Mouse (Mus musculus) embryonic facial prominence, embryonic 12.5 days (tissue): ENCODE results near the gene Pdp2. TPM values are rescaled to one million over a fixed set of nuclear protein-coding genes. Genes with fewer than 3 reads are reported as not detected.

Experiments used
- ATAC-seq: fragments of 200-750 bp; cut with Nextera tagmentation; 2 replicates; pipeline ENCODE4 v1.8.0; 2017; ENCODE audit not compliant: insufficient number of reproducible peaks, insufficient read depth, low FRiP score, low TSS enrichment
- H3K27ac ChIP-seq: fragments of 300-500 bp; sonication (generic); 2 replicates; pipeline ENCODE4 v1.5.1; 2016; ENCODE audit warnings: mild to moderate bottlenecking
- H3K27me3 ChIP-seq: fragments of 300-500 bp; sonication (generic); 2 replicates; pipeline ENCODE4 v1.6.1; 2016; ENCODE audit warnings: mild to moderate bottlenecking, moderate library complexity
- H3K36me3 ChIP-seq: fragments of 300-500 bp; sonication (generic); 2 replicates; pipeline ENCODE4 v1.6.1; 2016; ENCODE audit warnings: mild to moderate bottlenecking
- H3K4me1 ChIP-seq: fragments of 300-500 bp; sonication (generic); 2 replicates; pipeline ENCODE4 v1.6.1; 2016
- H3K4me2 ChIP-seq: fragments of 300-500 bp; sonication (generic); replicated peaks from 2 replicates; pipeline ENCODE4 v1.6.1; 2016; ENCODE audit warnings: mild to moderate bottlenecking, moderate library complexity
- H3K4me3 ChIP-seq: fragments of 300-500 bp; sonication (generic); 2 replicates; pipeline ENCODE4 v1.5.1; 2016; ENCODE audit warnings: mild to moderate bottlenecking
- H3K9ac ChIP-seq: fragments of 300-500 bp; sonication (generic); 2 replicates; pipeline ENCODE4 v1.6.1; 2016; ENCODE audit warnings: mild to moderate bottlenecking, moderate library complexity
- H3K9me3 ChIP-seq: fragments of 300-500 bp; sonication (generic); 2 replicates; pipeline ENCODE4 v1.6.1; 2016; ENCODE audit warnings: mild to moderate bottlenecking, moderate library complexity
- WGBS: fragments of 180-500 bp; shearing (Covaris S2); methylation state at CpG from one replicate; pipeline ENCODE4 v1.1.7; 2016; 5-methylcytosine and 5-hydroxymethylcytosine counted together
- polyA plus RNA-seq: library from polyadenylated mRNA; unstranded; fragments of >200 nt; fragmentation: Nextera tagmentation; extraction: Ambion mirVana; gene quantifications from 2 replicates; pipeline ENCODE4 v1.2.1, GENCODE M21; 2016

Pdp2 gene
- polyA plus RNA-seq, 1 experiment from 2014 or later, result 13.7 TPM

DNA sequence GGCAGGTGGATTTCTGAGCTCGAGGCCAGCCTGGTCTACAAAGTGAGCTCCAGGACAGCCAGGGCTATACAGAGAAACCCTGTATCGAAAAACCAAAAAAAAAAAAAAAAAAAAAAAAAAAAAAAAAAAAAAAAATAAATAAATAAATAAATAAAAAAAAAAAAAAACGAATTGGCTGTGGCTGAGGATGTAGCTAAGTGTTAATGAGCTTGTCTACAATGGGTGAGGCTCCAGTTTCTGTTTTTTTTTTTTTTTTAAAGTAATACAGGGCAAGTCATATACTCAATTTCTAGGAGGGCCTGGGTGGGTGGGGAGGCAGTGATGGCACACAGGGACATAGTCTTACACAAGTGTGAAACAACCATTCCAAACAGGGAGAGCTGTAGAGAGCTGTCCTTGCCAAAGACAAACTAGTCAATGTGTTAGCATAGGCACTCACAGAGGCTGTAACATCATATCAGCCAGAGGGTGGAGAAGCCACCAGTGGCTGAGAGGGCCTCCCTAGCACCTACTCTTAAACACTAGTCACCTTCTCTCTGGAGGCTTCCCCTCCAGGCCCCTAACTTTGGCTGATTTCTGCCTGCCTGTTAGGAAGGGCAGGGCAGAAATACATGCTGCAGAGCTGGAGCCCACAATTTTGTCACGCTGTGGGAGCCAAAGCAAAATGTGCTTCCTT is 36.0 kb downstream of the Pdp2 start:
- Histone ChIP-seq H3K9ac (no peak overlapping the region), H3K36me3 (no peaks in the 10 kb centered on the region), H3K4me1 (peaks cover 12% of the 10 kb centered on the region), H3K27me3 (peaks cover 33% of the 10 kb centered on the region), H3K4me3 (no peak overlapping the region), H3K4me2 (no peak overlapping the region), H3K27ac (no peak overlapping the region), H3K9me3 (no peaks in the 10 kb centered on the region)
- ATAC-seq, result no peak
- 76% methylated on average over 4 of the region's 4 CpGs for WGBS

DNA sequence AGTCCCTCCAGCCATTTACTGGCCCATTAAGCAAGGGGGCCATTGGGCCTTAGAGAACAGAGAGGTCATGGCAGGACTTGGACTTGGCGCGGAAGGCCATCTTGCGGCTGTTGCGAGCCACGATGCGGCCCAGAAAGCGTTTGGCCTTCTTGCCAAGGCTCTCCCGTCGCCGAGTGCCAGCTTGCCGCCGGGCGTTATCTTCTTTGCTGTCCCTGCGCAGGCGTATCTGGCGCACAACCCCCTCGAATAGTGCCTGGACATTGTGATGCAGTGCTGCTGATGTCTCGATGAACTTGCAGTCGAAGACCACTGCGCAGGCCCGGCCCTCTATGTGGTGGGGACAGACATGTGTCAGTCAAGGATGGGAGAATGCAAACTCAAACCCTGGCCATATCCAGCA is 37.2 kb downstream of the Pdp2 start:
- H3K4me3 ChIP-seq, result no peak overlapping the region
- no peak for ATAC-seq
- no peak overlapping the region for H3K4me2 ChIP-seq
- peaks cover 12% of the 10 kb centered on the region for H3K4me1 ChIP-seq
- H3K27me3 ChIP-seq, result peaks cover 33% of the 10 kb centered on the region
- H3K27ac ChIP-seq, result no peak overlapping the region
- H3K9ac ChIP-seq, result no peak overlapping the region
- no peaks in the 10 kb centered on the region for H3K36me3 ChIP-seq
- H3K9me3 ChIP-seq, result no peaks in the 10 kb centered on the region
- WGBS, result 93% methylated on average over 21 of the region's 21 CpGs

GRCm38 (mm10) chr8:104629306-104630110 is 38.3 kb downstream of the Pdp2 start:
- no peaks in the 10 kb centered on the region for H3K9me3 ChIP-seq
- H3K27me3 ChIP-seq, result peaks cover 33% of the 10 kb centered on the region
- H3K36me3 ChIP-seq, result no peaks in the 10 kb centered on the region
- peaks cover 12% of the 10 kb centered on the region for H3K4me1 ChIP-seq
- H3K9ac ChIP-seq, result no peak overlapping the region
- no peak overlapping the region for H3K27ac ChIP-seq
- 76% methylated on average over 22 of the region's 22 CpGs for WGBS
- no peak for ATAC-seq
- no peak overlapping the region for H3K4me3 ChIP-seq
- no peak overlapping the region for H3K4me2 ChIP-seq

DNA sequence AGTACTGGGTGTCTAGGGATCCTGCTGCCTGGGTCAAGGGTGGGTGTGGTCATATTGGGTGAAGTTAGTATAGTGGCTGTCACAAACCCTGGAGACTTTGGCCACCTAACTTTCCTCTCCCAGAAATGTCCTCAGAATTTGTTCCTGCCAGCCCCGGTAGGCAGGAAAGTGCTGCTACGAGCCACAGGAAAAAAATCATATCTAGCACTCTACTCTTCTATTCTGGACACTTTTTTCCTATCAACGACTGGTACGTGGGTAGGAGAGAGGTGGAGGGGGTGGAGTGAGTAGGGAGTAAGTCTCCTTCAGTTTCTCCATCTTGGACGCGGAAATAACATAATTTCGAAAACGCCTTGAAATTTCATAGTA is 38.8 kb downstream of the Pdp2 start:
- no peak overlapping the region for H3K9ac ChIP-seq
- peaks cover 12% of the 10 kb centered on the region for H3K4me1 ChIP-seq
- peak overlapping the region; percentile 37; the same call in 1 of the 2 replicates for H3K4me3 ChIP-seq
- no peak overlapping the region for H3K27ac ChIP-seq
- no peaks in the 10 kb centered on the region for H3K9me3 ChIP-seq
- H3K27me3 ChIP-seq, result peaks cover 33% of the 10 kb centered on the region
- no peak for ATAC-seq
- WGBS, result 33% methylated on average over 8 of the region's 8 CpGs
- peak overlapping the region; percentile 66 for H3K4me2 ChIP-seq
- H3K36me3 ChIP-seq, result no peaks in the 10 kb centered on the region

DNA sequence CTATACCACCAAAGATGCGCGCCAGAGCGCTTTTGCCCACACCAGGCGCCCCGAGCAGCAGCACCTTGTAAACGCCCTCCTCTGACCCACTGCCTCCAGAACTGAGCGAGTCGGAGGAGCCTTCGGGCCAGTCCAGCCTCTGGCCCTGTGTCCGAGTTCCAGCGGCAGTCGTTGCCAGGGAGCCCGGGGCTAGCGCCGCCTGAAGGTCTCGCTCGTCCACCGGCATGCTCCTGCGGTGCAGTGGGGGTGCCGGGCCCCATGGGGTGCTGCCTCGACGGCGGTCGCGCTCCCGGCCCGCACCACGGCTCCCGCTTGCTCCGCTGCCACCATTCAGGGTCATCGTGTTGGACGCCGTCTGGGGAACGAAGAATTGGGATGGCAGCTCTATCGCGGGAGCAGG is 39.3 kb downstream of the Pdp2 start:
- peak overlapping the region; percentile 66 for H3K4me2 ChIP-seq
- H3K27ac ChIP-seq, result no peak overlapping the region
- WGBS, result 2% methylated on average over 36 of the region's 36 CpGs
- H3K4me3 ChIP-seq, result peak overlapping the region; percentile 37
- peaks cover 33% of the 10 kb centered on the region for H3K27me3 ChIP-seq
- H3K4me1 ChIP-seq, result peaks cover 12% of the 10 kb centered on the region
- no peaks in the 10 kb centered on the region for H3K9me3 ChIP-seq
- H3K36me3 ChIP-seq, result no peaks in the 10 kb centered on the region
- peak overlapping the region; percentile 24; the same call in 1 of the 2 replicates for H3K9ac ChIP-seq
- ATAC-seq, result no peak

DNA sequence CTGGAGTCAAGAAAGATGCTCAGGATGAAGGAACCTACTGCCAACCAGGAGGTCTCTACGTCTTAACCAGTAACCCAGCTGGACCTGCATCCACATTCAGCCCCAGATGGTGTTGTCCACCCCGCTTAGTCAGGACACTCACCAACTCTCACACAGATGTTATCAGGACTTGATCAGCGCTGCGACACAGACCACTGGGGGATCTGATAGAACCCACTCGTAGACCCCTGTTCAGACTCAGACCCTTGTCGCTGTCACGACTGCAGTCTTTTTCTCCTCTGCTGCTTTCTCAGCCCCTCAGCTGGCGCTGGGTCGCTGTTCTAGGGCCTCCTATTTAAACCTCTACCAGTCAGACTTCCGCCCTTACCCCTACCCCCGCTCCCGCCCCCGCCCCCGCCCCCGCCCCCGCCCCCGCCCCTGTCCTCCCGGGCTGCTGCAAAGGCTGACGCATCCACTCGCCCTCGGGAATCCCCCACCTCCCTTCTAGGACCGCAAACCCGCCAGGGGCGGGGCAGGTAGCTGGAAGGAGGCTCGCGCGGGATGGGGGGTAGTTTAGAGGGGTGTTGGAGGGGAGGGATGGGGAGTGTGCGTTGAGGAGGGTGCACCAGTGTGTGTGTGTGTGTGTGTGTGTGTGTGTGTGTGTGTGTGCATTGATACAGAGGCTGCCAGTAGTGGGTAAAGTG is 39.9 kb downstream of the Pdp2 start, which contains the start of gene Rrad:
Rrad (minus strand) TSS at position 347 of the 683 bp plus-strand sequence.
- peak; percentile 65 for ATAC-seq

DNA sequence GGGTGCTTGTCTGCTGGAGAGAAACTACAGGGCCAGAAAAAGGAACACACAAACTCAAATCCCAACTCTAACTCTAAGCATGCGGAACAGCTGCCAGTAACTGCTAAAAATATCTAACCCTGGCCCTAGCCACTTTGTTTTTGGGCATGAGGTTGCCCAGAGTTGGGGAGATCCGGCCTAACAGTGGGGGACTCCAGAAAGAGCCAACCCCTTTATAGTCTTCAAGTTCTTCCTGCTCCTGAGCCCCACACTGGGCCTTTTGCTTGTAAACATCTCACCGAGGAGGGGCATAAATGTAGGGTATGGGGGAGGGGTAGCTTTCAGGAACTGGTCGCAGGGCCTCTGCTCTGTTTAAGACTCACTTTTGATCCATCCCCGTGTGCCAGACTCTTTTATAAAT is 40.7 kb downstream of the Pdp2 start:
- H3K9ac ChIP-seq, result no peak overlapping the region
- no peak for ATAC-seq
- H3K9me3 ChIP-seq, result no peaks in the 10 kb centered on the region
- H3K27me3 ChIP-seq, result peaks cover 33% of the 10 kb centered on the region
- peaks cover 12% of the 10 kb centered on the region for H3K4me1 ChIP-seq
- H3K36me3 ChIP-seq, result no peaks in the 10 kb centered on the region
- no peak overlapping the region for H3K27ac ChIP-seq
- 0 out of 2 replicates have a peak overlapping the region, but pooled peaks have one; percentile 66 for H3K4me2 ChIP-seq
- no peak overlapping the region for H3K4me3 ChIP-seq
- 33% methylated on average over 5 of the region's 5 CpGs for WGBS

More for the DNA sequence above, 39.9 kb downstream of the Pdp2 start, which contains the start of gene Rrad:
- WGBS, result under 1% methylated on average over 27 of the region's 28 CpGs
- H3K4me2 ChIP-seq, result peak within 1 kb of the TSS; percentile 66
- H3K36me3 ChIP-seq, result no peaks in the 10 kb centered on the region
- H3K4me1 ChIP-seq, result peaks cover 12% of the 10 kb centered on the region
- peak within 1 kb of the TSS; percentile 37 for H3K4me3 ChIP-seq
- no peaks in the 10 kb centered on the region for H3K9me3 ChIP-seq
- peaks cover 33% of the 10 kb centered on the region for H3K27me3 ChIP-seq
- H3K9ac ChIP-seq, result peak within 1 kb of the TSS; percentile 38
- no peak within 1 kb of the TSS for H3K27ac ChIP-seq

DNA sequence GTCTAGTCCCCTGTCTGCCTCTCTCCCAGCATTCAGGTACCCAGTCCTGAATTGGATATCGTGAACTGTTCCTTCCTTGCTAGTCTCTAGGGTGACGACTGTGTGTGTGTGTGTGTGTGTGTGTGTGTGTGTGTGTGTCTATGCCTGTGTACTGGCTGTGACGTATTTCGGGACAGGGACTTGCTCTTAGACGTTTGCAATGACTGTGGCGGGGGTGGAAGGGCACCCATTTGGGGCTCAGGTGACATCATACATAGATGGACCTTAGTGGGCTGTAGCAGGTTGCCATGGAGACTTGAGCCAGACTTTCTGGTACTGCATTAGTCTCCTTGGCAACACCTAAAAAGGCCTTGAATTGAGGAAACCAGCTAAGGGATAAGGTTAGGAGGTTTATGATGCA is 41.2 kb downstream of the Pdp2 start:
- no peak overlapping the region for H3K9ac ChIP-seq
- H3K4me3 ChIP-seq, result no peak overlapping the region
- H3K4me1 ChIP-seq, result peaks cover 12% of the 10 kb centered on the region
- peaks cover 30% of the 10 kb centered on the region for H3K27me3 ChIP-seq
- no peaks in the 10 kb centered on the region for H3K36me3 ChIP-seq
- H3K27ac ChIP-seq, result no peak overlapping the region
- 73% methylated on average over 6 of the region's 6 CpGs for WGBS
- H3K9me3 ChIP-seq, result no peaks in the 10 kb centered on the region
- ATAC-seq, result no peak
- no peak overlapping the region for H3K4me2 ChIP-seq

DNA sequence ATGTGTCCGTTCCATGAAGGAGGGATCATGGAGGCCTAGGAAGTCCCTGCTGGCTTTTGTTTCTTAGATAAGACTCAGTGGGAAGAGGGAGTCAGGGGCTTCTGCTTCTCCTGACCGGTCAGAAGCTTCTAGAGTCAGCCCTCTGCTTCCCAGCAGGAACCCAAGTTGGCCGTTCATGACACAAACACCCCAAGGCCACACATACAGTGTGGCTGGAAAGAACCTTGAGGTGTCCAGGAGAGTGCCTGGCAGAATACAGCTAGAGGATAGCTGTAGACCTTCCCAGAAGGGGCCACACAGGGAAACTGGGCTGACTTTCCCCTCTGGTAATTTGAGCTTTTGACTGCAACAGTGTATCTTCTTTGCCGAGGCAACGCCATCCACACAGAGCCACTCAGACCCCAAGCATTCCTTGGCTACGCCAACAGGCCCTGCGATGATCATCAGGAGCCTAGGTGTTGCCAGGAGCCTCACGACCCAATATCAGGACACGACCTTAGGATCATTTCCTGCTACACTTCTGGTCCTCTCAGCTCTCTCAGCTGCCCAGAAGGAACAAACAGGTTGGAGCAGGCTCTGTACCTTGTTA is 42.0 kb downstream of the Pdp2 start:
- WGBS, result 62% methylated on average over 9 of the region's 9 CpGs
- no peak overlapping the region for H3K9ac ChIP-seq
- H3K27ac ChIP-seq, result no peak overlapping the region
- no peak overlapping the region for H3K4me3 ChIP-seq
- no peaks in the 10 kb centered on the region for H3K36me3 ChIP-seq
- H3K27me3 ChIP-seq, result peaks cover 28% of the 10 kb centered on the region
- H3K9me3 ChIP-seq, result no peaks in the 10 kb centered on the region
- no peak overlapping the region for H3K4me2 ChIP-seq
- peaks cover 12% of the 10 kb centered on the region for H3K4me1 ChIP-seq
- ATAC-seq, result no peak

DNA sequence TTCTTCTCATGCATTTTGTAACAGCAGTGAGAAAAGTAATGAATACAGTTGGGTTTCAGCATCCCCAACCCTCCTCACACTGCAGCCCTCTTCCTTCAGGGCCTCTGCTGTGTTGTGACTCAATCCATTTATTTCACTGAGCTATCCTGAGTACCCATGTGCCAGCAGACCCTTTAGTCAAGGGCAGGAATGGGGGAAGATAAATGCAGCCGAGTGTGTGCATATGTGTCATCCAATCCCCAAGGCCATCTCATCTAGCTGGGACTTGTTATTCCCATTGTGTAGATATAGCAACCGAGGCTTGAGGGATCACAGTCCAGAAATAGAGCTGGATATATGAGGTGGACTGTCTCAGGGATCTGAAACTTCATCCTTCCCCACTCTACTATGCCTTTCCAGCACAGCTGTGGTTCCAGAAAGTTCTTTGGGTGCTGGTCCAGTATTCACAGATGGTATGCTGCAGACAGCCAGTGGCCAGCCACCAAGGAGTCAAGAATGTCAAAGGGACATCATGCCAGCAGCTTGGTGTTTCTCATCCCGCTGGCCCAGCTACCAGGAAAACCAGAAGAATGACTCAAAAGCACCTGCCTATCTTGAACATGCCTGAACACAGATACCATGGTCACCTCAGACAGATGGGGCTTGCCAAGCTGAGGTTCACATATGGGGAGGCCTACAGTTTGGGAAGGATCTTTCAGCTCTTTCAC is 43.9 kb downstream of the Pdp2 start:
- WGBS, result 86% methylated on average over 3 of the region's 3 CpGs
- ATAC-seq, result no peak
- Histone ChIP-seq H3K9ac (no peak overlapping the region), H3K36me3 (0 out of 2 replicates have a peak, but pooled peaks cover 9% of the 10 kb centered on the region), H3K4me3 (no peak overlapping the region), H3K4me2 (no peak overlapping the region), H3K27ac (no peak overlapping the region), H3K4me1 (peaks cover 12% of the 10 kb centered on the region), H3K9me3 (no peaks in the 10 kb centered on the region), H3K27me3 (peaks cover 14% of the 10 kb centered on the region)

DNA sequence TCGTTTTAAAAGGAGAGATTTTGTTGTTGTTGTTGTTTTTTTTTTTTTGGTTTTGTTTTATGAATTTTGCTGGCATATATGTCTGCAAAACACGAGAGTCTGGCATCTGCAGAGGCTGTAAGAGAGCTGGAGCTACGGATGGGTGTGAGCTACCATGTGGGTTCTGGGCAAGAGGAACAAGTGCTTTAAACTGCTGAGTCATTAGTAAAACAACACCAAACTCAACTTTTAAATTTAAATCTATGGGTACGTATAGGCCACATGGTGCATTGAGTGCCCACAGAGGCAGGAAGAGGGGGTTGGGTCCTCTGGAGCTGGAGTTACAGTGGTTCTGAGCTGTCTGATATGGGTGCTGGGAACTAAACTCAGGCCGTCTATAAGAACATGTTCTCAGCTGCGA is 46.8 kb downstream of the Pdp2 start:
- Histone ChIP-seq H3K4me2 (no peak overlapping the region), H3K4me3 (no peak overlapping the region), H3K36me3 (0 out of 2 replicates have a peak, but pooled peaks cover 9% of the 10 kb centered on the region), H3K27ac (no peak overlapping the region), H3K4me1 (peaks cover 10% of the 10 kb centered on the region), H3K9ac (no peak overlapping the region), H3K27me3 (no peaks in the 10 kb centered on the region), H3K9me3 (no peaks in the 10 kb centered on the region)
- WGBS, result 92% methylated on average over 6 of the region's 6 CpGs
- ATAC-seq, result no peak
